Mouse (Mus musculus) limb, embryonic 14.5 days (tissue): ENCODE data around the gene Vsig10l. TPM values are rescaled to one million over a fixed set of nuclear protein-coding genes. Genes with fewer than 3 reads are reported as not detected.

Experiments used
- ATAC-seq: fragments of 200-750 bp; cut with Nextera tagmentation; 2 replicates; pipeline ENCODE4 v1.8.0; 2017; ENCODE audit warnings: low read depth, moderate number of reproducible peaks, moderate TSS enrichment; ENCODE audit not compliant: low FRiP score
- DNase-seq: peaks from one replicate; pipeline ENCODE4 v3.0.0-alpha.2; 2015; ENCODE audit warnings: low spot score
- H3K27ac ChIP-seq: fragments of 300-500 bp; sonication (generic); replicated peaks from 2 replicates; pipeline ENCODE4 v1.5.1; 2014; ENCODE audit warnings: low read depth, mild to moderate bottlenecking, low read length, moderate library complexity, mixed read lengths
- H3K27me3 ChIP-seq: fragments of 300-500 bp; sonication (generic); 2 replicates; pipeline ENCODE4 v1.6.1; 2014; ENCODE audit warnings: low read length, mixed read lengths; ENCODE audit not compliant: control insufficient read depth, insufficient read depth
- H3K36me3 ChIP-seq: fragments of 300-500 bp; sonication (generic); 2 replicates; pipeline ENCODE4 v1.6.1; 2014; ENCODE audit warnings: mild to moderate bottlenecking, low read length, moderate library complexity, mixed read lengths; ENCODE audit not compliant: control insufficient read depth, insufficient read depth
- H3K4me1 ChIP-seq: fragments of 300-500 bp; sonication (generic); 2 replicates; pipeline ENCODE4 v1.6.1; 2014; ENCODE audit warnings: antibody characterized with exemption, low read length, mixed read lengths; ENCODE audit not compliant: control insufficient read depth, insufficient read depth
- H3K4me2 ChIP-seq: fragments of 300-500 bp; sonication (generic); replicated peaks from 2 replicates; pipeline ENCODE4 v1.6.1; 2014; ENCODE audit warnings: low read depth, mild to moderate bottlenecking, low read length, moderate library complexity; ENCODE audit not compliant: severe bottlenecking
- H3K4me3 ChIP-seq: fragments of 300-500 bp; sonication (generic); replicated peaks from 2 replicates; pipeline ENCODE4 v1.5.1; 2014; ENCODE audit warnings: low read length
- H3K9ac ChIP-seq: fragments of 300-500 bp; sonication (generic); 2 replicates; pipeline ENCODE4 v1.6.1; 2014; ENCODE audit warnings: mild to moderate bottlenecking, low read depth, low read length, moderate library complexity; ENCODE audit not compliant: severe bottlenecking
- H3K9me3 ChIP-seq: fragments of 300-500 bp; sonication (generic); 2 replicates; pipeline ENCODE4 v1.6.1; 2016; ENCODE audit warnings: low read length; ENCODE audit not compliant: control insufficient read depth
- POLR2A ChIP-seq: fragments of 200-500 bp; IDR thresholded peaks from 2 replicates; pipeline ENCODE4 v1.8.0; 2012; ENCODE audit warnings: inconsistent platforms, mild to moderate bottlenecking, moderate library complexity, borderline replicate concordance; ENCODE audit not compliant: insufficient read depth, insufficient read length; ENCODE audit errors: extremely low read depth
- WGBS: fragments of 180-500 bp; shearing (Covaris S2); extraction: QIAGEN DNeasy Blood & Tissue Kit; methylation state at CpG from one replicate; pipeline ENCODE4 v1.1.7; 2014; 5-methylcytosine and 5-hydroxymethylcytosine counted together
- polyA plus RNA-seq, 2 experiments: library from polyadenylated mRNA; depleted of rRNA in 1 of 2; stranded (reverse) in 1 of 2; unstranded in 1 of 2; fragments of >200 nt; fragmentation: Nextera tagmentation in 1 of 2; extraction: Ambion mirVana in 1 of 2; gene quantifications; 2 replicates each; pipeline versions ENCODE4 v1.2.1 to v1.2.3; 2012 to 2014

Gene Vsig10l
- polyA plus RNA-seq, 2 experiments, result 5.0 to 6.6 TPM

- Histone ChIP-seq H3K4me1 (no peaks in the 10 kb centered on the region), H3K4me3 (no peak overlapping the region), H3K4me2 (no peak overlapping the region), H3K9me3 (no peaks in the 10 kb centered on the region), H3K27ac (no peak overlapping the region), H3K9ac (no peak overlapping the region), H3K36me3 (no peaks in the 10 kb centered on the region), H3K27me3 (no peaks in the 10 kb centered on the region)
- no peak for TF ChIP-seq POLR2A
- DNase-seq (no peak), ATAC-seq (no peak)
- 41% methylated on average over 5 of the region's 5 CpGs for WGBS
Observed at GRCm38 (mm10) chr7:43488646-43489045, 25.7 kb downstream of the Vsig10l start.

DNA sequence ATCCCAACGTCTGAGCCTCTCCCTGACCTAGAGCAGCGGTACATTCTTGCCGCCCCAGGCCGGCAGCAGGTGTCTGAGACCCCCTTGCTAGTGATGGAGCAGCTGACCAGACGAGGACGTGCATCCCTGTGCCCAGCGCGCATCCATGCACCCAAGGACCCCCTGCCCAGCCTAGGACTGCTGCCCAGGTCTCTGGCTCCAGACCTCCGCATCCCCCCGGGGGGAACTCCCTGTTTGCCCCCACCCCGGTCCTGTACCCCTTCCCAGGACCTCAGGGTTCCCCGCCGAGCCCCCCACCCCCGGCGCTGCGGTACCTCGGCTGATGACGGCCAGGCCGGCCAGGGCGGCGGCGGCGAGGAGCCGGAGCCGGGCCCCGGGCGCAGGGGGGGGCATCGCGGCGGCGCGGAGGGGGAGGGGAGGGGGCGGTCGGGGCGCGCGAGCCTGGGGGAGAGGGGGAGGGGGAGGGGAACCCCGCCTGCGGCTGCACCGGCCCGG lies 26.7 kb downstream of the Vsig10l start, which contains the start of gene Iglon5:
Gene Iglon5, minus strand, starts transcription at position 445 of the 495 bp plus-strand sequence.
- ATAC-seq (peak; percentile 58), DNase-seq (no peak)
- Histone ChIP-seq H3K9me3 (no peaks in the 10 kb centered on the region), H3K4me2 (peak within 1 kb of the TSS; percentile 82), H3K27ac (no peak within 1 kb of the TSS), H3K27me3 (no peaks in the 10 kb centered on the region), H3K9ac (peak within 1 kb of the TSS; percentile 77), H3K36me3 (no peaks in the 10 kb centered on the region), H3K4me1 (no peaks in the 10 kb centered on the region), H3K4me3 (peak within 1 kb of the TSS; percentile 54)
- WGBS, result 4% methylated on average over 20 of the region's 41 CpGs
- no peak for TF ChIP-seq POLR2A

DNA sequence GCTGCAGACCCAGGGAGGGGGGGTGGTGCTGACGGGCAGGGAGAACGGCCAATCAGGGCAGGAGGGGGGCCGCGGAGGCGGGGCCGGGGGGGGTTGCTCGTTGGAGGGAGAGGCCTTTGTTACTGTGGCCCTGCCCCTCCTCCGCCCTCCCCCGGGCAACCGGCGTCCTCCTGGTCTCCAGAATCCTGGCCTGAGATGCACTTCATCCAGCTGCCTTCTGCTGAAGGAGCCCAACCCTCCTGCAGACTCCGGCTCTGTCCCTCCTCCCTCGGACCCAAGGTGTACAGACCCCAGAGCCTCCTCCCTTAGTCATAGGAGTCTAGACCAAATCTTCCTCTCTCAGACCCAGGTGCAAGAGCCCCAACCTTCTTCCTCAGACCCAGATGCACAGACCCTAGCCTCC lies 27.2 kb downstream of the Vsig10l start:
- Histone ChIP-seq H3K27me3 (no peaks in the 10 kb centered on the region), H3K4me2 (peak overlapping the region; percentile 82), H3K9me3 (no peaks in the 10 kb centered on the region), H3K4me3 (peak overlapping the region; percentile 54), H3K9ac (peak overlapping the region; percentile 77), H3K4me1 (no peaks in the 10 kb centered on the region), H3K27ac (no peak overlapping the region), H3K36me3 (no peaks in the 10 kb centered on the region)
- ATAC-seq (peak; percentile 93), DNase-seq (peak; percentile 55)
- TF ChIP-seq POLR2A, result no peak
- 0% methylated on average over 5 of the region's 13 CpGs for WGBS

GRCm38 (mm10) chr7:43490861-43491260 lies 27.9 kb downstream of the Vsig10l start:
- no peak for ATAC-seq
- Histone ChIP-seq H3K4me3 (no peak overlapping the region; the same call in 1 of the 2 replicates), H3K9me3 (no peaks in the 10 kb centered on the region), H3K9ac (no peak overlapping the region), H3K27ac (no peak overlapping the region), H3K36me3 (no peaks in the 10 kb centered on the region), H3K4me1 (no peaks in the 10 kb centered on the region), H3K4me2 (no peak overlapping the region), H3K27me3 (no peaks in the 10 kb centered on the region)
- DNase-seq, result no peak
- TF ChIP-seq POLR2A, result no peak
- 65% methylated on average over 9 of the region's 9 CpGs for WGBS

DNA sequence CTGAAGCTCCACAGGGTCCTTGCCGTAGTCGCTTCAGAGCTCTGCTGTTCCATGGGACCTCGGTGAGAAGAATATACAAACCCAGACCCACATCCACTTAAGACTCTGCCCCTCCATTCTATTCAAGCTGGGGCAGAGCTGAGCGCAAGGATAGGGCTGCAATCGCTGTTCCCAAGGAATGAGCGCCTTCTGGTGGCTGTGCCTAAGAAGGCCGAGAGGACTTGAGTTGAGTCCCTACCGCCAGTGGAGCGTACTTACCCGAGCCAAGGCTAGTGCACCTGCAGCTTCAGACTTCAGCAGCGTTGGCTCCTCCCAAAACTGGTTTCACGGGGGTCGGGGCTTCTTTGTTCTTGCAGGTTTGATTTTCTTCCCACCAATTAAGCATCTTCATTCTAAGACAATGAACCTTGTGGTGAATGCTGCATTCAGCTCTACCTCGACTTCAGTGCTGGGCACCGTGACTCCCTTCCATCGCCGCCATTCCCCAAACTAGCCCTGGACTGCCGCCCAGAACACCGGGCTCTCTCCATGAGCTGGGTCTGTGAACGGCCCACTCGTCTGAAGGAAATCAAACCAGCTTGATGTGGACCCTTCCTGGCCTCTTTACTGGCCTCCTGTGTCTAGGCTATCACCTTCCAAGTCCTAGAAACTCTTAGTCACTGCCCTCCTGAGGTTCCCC lies 32.5 kb downstream of the Vsig10l start:
- Histone ChIP-seq H3K27me3 (no peaks in the 10 kb centered on the region), H3K9ac (no peak overlapping the region), H3K4me1 (no peaks in the 10 kb centered on the region), H3K4me3 (no peak overlapping the region), H3K27ac (no peak overlapping the region), H3K36me3 (no peaks in the 10 kb centered on the region), H3K4me2 (no peak overlapping the region), H3K9me3 (no peaks in the 10 kb centered on the region)
- peak; percentile 33 for DNase-seq
- TF ChIP-seq POLR2A, result no peak
- no peak for ATAC-seq
- 14% methylated on average over 21 of the region's 21 CpGs for WGBS
